Mouse (Mus musculus): Measurements from ENCODE around the gene Sec62.

DNA sequence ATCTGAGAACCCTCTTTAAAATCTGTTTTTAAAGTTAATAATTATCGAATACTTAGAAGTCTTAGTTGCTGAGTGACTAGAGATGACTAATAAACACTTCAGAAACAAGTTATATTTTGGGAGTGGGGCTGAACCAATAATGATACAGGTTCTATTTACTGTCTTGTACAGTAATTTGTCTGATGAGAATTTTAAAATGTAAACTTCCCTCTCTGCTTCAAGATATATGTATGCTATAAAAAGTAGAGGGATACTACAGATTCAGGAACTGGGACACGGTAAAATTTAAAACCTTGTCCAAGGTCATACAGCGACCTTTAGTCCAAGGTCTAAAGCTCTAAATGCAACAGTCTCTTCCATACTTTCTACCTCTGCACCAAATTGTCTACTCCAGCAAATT, 9.5 kb downstream of the Sec62 start:
- TF ChIP-seq POLR2A (IDR thresholded peaks at IDR 0.05; ENCODE audit: control insufficient read depth, extremely low read depth, insufficient read depth, low read length, poor library complexity) (no peak), CTCF (IDR thresholded peaks at IDR 0.05; ENCODE audit: borderline replicate concordance, control insufficient read depth, extremely low read depth, insufficient read depth, low read length, poor library complexity) (no peak)
